Mouse (Mus musculus) c-Kit-positive CD71-positive TER-119-positive erythroid progenitor cells, embryonic 14.5 days (primary cell): Measurements from ENCODE around the gene Aak1.
"Not testable (repeated sequence)": the region's sequence is repeated elsewhere in the genome, so short reads cannot be mapped to it uniquely, and the experiment has no call there.

Experiments
- DNase-seq: peaks from one replicate; pipeline ENCODE4 v3.0.0-alpha.2; 2013; ENCODE audit warnings: low spot score

Aak1 gene

DNA sequence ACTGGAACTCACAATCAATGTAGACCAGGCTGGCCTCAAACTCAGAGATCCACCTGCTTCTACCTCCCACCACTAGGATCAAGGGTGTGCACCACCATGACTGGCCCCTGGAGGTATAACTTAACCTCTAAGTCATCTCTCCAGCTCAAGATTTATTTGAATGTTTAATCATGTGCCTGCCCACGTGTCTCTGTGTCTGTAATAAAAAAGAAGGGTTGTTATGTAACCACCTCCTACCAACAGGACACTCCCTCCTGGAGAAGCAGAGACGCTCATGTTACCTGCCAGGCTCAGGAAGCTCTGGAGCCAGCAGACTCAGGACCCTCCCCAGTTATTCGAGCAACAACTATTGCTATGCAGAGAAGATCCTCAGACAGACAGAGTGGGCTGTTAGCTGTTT lies 7.4 kb upstream of the Aak1 start:
- no peak for DNase-seq

DNA sequence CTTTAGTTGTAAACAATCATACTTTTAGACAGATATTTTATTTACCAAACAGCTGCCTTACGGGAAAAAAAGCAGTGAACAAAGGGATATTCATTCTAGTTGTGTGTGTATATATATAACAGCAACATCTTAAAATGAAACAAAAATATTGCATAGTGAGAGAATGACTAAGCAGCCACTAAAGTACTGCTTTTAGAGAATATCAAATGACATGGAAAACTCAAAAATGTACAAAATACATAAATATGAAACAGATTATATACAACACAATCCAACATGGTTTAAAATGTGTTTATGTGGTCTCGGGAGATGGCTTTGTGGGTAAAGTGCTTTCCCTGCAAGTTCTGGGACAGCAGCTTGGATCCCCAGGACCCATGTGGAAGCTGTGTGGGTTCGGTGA lies 5.7 kb upstream of the Aak1 start:
- no peak for DNase-seq

DNA sequence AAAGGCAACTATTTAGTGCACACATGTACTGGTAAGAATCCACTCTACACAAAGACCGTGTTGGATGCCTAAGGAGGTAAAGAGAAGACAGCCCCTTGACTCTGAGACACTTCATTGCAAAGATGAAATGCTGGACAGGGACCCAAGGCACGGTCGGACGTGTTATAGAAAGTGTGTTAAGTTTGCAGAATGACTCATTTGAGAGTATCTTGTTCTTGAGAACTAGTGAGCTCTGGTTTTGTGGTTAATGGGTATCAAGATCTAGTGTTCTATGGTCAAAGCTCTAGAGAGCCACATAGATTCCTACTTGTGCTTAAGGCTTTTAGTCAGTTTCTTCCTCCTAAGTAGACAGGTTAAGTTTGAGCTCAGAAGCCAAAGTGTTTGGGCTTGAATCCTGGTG lies 2.9 kb upstream of the Aak1 start:
- no peak for DNase-seq

DNA sequence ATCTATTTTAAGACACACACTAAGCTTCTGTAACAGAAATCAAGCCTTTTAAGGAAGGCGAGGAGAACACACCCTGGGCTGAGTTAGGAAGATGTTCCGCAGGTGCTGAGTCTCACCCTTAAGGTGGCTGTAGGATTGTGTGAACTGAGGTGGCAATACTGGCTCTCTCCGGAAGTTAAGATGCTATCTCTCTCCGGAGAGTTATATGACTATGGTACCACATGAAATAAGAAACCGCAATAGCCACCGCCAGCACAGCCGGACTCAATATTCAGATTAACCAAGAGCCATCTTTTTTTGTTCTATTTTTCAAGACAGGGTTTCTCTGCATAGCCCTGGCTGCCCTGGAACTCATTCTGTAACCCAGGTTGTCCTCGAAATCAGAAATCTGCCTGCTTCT lies 1.5 kb upstream of the Aak1 start:
- no peak for DNase-seq

DNA sequence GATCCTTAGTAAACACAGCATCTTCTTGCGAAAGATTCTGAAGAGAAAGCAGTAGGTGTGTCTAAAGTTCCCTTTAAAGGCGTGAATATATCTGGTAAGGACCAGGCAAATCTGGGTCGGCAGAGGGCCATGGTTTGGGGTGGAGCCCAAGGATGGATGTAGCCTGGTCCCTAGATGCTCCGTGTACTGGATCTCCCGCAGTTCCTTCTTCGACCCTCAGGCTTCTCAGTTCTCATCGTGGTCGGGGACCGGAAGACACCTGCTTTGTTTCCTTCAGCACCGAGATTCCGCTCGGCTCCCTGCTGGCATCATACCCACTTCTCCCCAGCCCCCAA lies 770 bp upstream of the Aak1 start:
- DNase-seq, result no peak

- no peak for DNase-seq
These were observed 552 bp downstream of the Aak1 start for GRCm38 (mm10) chr6:86849692-86850445.

DNA sequence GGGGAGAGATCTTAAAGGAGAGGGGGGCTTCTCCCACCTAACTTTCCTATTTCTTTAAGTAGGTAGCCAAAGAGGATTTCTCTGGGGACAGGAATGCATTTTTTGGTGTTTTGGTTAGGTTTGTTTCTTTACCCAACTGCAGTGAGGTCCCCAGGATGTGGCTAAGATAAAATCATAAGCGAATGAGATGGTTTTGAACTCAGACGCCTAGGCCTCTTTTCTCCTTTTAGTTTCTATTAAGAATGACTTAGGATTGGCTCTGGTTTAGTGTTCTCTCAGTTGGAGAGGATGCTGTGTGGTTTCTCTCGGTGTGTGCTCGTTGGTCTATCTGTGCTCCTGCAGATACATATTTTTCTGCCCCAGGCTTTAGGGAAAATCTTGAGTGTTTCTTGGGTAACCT lies 1.3 kb downstream of the Aak1 start:
- DNase-seq, result no peak

GRCm38 (mm10) chr6:86851561-86851960 lies 2.2 kb downstream of the Aak1 start:
- DNase-seq, result no peak

DNA sequence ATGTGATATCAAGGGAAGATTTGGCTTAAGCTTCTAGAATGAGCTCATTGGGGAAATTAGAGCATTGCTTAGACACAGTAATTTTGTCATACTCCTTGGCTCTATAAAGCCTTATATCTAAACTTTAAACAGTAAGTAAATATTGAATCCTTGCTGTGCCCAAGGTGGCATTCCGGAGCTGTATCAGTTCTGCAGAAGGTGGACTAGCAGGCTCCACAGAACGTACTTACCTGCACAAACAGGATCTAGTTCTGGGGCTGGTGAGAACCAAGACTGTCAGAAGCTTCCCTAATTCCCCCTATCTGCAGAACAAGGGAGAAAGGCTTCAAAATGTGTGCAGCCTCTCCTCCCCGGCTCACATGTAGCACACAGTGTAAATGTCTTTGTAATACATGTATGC lies 4.6 kb downstream of the Aak1 start:
- DNase-seq, result no peak

DNA sequence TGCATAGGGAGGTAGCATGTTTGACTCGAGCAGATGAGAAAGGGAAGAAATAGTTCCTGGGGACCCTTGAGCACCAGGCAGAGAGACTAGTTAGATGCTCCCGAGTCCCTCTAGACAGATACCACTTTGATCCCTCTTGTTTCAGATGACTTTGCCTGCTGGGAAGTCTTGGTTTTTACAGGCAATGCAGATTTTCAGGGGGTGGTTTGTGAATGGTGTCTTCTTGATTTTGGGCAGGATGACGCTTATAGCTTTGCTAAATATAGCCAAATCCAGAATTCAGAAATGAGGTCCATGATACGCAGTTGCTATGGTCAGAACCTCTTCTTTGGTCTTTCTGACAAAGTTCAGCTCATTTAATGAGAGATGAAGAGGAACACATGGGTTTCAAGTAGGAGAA lies 5.6 kb downstream of the Aak1 start:
- DNase-seq, result no peak

DNA sequence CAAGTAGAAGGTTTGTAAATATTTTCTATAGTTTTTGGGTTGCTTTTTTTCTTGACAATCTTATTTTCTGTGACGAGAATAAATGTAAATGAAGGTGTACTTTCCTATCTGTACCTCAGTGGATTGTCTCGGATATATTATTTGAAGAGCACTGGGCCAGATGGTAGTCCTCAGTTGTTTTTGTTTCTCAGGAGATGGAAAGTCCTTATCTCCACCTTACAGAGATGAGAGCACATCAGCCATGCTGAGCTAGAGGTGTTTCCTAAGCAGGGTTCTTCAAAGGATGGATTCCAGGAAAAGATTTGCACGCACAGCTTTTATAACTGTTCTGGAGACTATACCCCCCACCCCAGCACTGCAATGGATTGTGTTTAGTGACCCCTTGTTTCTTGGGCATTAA lies 9.3 kb downstream of the Aak1 start:
- no peak for DNase-seq

GRCm38 (mm10) chr6:86860732-86861463 lies 11.6 kb downstream of the Aak1 start:
- DNase-seq, result no peak

DNA sequence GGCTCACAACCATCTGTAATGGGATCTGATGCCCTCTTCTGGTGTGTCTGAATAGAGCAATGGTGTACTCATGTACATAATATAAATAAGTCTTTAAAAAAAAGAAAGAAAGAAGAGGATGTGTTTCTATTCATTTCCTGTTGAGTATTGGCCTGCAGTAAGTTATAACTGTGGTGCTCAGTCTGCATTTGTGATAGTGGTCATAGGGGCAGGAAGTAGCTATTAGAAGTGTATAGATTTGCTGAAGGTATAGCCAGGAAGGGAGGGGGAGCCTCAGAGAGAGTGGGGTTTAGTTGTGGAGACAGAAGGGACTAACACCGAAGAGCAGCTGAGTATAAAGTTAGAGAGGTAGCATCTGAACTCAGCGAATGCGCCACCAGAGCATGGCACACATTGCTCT lies 15.0 kb downstream of the Aak1 start:
- DNase-seq, result no peak

GRCm38 (mm10) chr6:86870335-86870734 lies 21.0 kb downstream of the Aak1 start:
- no peak for DNase-seq

DNA sequence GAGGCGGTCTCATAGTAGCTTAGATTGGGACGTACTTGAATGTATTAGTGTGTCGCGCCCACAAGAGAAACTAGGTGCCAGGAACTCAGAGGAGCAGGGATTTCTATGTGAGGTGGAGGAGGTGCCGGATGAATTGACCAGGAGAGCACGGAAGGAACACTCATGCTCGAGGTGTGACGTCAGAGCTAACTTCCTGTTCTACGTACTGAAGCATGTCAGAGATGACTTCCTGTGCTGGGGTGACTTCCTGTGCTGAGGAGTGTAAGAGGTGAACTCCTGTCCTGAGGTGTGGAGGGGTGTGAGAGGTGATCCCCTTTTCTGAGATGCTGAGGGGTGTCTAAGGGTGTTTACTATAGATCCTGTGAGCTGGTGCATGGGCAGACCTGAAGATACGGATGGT lies 22.5 kb downstream of the Aak1 start:
- DNase-seq, result no peak

GRCm38 (mm10) chr6:86874711-86875375 lies 25.5 kb downstream of the Aak1 start:
- no peak for DNase-seq

DNA sequence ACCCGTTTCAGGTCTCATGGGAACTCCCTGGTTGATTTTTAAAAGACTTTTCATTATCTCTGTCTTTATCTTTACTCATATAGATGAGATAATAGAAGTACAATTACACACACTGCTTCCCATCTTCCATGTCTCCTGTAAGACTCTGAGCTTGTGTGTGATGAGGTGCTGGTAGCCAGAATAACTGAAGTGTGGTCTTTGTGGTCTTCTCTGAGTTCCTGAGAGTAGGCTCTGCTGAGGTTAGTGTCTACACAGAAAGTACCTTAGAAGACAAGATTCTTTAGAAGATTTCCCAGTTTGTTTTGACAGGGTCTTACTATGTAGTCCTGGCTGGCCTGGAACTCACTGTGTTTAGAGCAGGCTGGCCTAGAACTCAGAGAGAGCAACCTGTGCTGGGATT lies 27.1 kb downstream of the Aak1 start:
- no peak for DNase-seq

DNA sequence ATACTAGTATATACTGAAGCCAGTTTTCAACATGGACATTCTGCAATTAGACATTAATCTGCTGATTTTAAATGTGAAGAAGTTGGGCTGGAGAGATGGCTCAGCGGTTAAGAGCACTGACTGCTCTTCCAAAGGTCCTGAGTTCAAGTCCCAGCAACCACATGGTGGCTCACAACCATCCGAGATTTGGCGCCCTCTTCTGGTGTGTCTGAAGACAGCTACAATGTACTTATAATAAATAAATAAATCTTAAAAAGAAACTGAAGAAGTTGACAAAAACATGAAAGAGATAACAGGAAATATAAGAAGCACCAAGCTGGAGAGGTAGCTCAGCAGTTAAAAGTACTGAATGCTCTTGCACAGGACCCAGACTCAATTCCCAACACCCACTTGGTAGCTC lies 29.3 kb downstream of the Aak1 start:
- not testable (repeated sequence) for DNase-seq

- DNase-seq, result no peak
These were observed 30.0 kb downstream of the Aak1 start for GRCm38 (mm10) chr6:86879314-86879713.

- no peak for DNase-seq
These were observed 34.9 kb downstream of the Aak1 start for GRCm38 (mm10) chr6:86884230-86884629.

GRCm38 (mm10) chr6:86884746-86885145 lies 35.4 kb downstream of the Aak1 start:
- DNase-seq, result peak; percentile 48

GRCm38 (mm10) chr6:86885816-86886529 lies 36.7 kb downstream of the Aak1 start:
- no peak for DNase-seq

- DNase-seq, result no peak
These were observed 37.5 kb downstream of the Aak1 start for GRCm38 (mm10) chr6:86886803-86887202.
